Mouse (Mus musculus): ENCODE data around the gene Slc37a1. TPM values are rescaled to one million over a fixed set of nuclear protein-coding genes. Genes with fewer than 3 reads are reported as not detected.
A peak's percentile ranks its signal among the peaks of the same experiment; 100 is the strongest.

Gene Slc37a1
- polyA plus RNA-seq, 3 experiments from 2014 or later: 19.0 to 39.4 (median 23.5) TPM

DNA sequence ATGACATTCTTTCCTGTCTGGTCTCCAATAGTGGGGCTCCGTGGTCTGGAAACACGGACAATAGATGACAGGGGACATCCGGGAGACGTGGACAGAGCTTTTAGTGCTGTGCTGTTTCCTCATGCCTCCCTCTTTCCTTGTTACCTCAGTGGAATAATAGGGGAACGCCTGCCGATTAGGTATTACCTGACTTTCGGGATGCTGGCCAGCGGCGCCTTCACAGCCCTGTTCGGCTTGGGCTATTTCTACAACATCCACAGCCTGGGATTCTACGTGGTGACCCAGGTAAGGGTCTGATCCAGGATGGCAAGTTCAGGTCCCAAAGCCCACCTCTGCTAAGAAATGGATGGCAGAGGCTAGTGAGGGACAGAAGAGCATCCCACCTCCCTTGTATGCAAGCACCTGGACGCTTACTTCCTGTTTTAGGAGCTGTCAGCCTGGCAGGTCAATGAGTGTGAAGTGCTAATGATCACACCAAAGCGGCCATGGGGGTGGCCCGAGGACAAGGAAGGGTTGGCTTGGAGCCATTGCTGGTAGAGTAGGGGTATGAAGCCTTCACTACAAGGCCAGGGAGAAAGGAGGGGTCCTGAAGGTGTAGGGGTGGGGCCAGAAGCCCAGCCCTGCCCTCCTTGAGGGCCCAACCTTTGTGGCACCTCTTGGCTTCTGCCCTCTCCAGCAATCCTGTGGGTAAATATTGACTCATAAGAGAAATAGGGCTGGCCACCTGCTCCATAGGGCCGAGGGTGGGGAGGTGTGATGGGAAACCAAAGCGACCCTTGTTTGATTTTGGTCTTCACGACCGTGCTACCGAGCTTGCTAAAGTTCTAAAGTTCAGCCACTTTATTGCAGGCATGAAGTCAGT is 32.5 kb downstream of the Slc37a1 start:
- no peak for ATAC-seq

DNA sequence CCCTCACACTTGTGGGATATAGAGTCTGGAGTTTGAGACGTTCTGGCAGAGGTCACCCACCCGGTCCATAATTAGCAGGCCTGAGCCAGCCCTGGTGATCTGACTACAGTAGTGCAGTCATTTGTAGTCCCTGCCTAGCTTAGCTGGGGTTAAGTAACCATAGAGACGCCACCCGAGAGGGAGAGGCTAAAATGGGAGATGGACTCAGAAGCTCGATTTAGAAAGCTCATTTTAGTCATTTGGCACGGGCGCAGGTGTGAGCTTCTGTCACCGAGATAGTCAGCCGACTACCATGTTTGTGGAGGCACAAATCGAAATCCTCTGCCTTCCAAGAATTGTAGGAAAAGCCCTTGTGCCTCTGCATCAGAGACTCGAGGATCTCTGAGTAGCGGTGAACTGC is 34.8 kb downstream of the Slc37a1 start:
- ATAC-seq: no peak

DNA sequence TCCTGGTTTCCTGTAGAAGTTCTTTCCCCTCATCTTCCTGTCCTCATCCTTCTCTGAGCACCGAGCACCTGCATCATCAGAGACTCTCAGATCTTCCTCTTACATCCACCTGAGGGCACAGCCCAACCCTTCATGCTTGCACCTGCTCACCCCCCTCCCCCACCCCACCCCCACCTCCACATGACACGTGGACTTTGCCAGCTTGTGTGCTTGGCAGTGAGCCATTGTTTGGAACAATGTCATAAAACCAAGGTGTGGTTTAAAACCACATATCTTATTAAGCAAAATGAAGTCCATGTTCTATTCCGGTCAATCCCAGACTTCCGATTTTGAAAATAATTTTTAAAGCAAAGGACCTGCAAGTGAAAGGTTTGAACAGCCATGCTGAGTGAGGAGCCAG is 35.9 kb downstream of the Slc37a1 start:
- ATAC-seq: no peak

DNA sequence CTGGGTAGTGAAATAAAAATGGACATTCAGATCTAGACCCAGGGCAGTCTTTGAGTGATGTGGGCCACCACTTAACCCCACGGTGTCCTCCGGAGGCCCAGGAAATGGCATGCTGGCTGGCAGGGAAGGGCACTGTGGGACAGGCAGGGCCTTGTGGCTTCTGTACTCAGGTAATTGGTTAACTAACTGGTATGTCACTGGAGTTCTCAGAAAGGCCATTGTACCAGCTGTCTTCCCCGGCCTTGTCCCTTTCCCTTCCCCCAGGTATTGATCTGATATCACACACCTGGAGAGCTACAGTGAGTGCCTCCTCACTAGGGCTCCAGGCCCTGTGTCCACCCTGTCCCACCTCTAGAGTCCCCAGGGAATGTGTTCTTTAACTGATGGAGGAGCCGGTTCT is 36.8 kb downstream of the Slc37a1 start:
- ATAC-seq: no peak

DNA sequence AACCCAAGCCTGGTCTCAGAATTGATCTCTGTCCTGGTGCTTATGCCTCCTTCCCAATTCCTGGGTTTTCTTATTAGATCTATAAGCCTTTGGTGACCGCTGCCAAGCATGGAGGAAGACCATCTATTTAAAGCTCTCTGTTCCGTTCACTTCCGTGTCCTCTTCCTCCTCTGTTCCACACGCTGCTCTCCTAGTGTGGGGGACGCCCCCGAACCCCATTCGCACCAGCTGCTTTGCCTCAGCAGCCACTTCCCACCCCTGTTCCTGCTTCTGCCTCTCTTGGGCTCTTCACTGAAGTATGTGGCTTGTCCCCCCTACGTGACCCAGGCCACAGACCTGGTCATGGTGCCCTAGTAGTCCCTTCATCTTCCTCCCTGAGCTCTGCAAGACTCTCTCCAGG is 37.6 kb downstream of the Slc37a1 start:
- ATAC-seq: no peak

DNA sequence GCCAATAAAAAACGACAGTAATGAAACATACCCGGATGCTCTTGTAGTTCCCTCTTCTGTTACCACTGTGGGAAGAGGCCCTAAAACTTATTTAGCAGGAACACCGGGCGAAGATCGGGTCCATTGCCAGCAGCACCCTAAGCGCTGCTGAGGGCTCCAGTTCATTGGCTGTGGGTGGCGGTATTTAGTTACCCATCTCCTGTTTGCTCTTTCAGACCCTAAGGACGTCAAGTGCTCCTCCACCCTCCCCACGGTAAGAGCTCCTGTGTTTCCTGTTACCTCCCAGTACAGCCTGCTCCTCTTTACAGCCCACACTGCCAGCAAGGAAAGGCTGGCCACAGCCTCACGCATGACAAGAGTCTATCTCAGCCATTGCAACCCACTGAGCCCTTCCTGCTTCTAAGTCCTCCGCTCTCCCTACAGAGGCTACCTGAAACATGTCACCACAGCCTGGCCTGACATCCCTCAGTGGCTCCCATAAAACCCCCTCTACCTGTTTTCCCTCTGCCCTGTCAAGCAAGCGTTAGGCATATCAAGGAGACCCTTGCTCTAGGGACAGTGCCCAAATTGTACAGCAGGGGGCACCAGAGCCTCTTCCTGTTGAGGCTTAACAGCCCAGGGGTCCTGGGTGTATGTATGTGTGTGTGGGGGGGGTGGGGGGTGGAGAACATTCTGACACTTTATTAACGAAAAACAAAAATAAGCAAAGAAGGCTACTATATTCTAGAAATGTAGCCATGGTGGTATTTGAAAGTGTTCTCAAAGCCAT is 39.0 kb downstream of the Slc37a1 start:
- no peak for ATAC-seq

DNA sequence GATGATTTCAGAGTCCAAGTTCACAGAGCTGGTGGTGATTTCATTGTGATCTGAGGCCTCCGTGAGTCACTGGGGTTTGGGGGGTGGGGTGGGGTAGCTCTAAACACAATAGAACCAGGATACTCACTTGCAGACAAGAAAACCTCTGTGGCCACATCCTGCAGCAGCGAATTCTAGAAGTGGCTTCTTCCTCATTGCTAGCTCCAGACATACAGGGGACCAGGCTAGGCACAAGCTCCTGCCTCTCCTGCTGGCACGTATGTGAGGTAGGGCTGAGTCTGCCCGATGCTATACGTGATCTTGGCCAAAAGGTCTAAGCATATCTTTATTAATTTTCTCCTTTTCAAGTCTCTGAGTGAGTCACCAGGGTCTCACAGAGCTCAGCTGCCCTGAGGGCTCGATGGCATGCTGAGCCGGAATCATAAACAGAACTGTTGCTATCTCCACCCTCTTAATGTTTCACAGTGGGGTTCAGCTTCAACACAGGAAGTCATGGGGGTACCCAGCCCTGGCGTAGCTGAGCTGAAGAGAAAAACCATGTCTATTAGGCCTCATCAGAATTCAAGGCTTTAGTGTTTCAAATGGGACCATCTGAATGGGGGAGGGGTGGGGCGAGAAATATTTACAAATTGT is 39.7 kb downstream of the Slc37a1 start:
- peak; percentile 28 for ATAC-seq

DNA sequence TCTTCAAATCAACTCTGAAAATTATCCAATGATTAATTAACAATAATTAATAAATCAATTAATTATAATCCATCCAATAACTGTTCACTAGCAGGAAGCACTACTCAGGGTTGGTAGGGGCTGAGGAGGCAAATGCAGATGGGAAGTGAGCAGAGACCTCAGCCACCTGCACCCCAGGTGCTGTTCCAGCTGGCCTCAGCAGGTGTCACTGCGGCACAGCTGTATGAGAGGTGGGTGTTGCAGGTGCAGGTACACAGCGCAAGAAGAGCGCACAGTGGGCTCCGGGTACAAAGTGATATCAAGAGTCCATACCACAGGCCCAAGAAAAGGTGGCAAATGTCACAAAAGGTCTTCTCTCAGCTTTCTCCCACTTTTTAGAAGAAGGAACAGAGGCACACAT is 41.9 kb downstream of the Slc37a1 start:
- no peak for ATAC-seq

DNA sequence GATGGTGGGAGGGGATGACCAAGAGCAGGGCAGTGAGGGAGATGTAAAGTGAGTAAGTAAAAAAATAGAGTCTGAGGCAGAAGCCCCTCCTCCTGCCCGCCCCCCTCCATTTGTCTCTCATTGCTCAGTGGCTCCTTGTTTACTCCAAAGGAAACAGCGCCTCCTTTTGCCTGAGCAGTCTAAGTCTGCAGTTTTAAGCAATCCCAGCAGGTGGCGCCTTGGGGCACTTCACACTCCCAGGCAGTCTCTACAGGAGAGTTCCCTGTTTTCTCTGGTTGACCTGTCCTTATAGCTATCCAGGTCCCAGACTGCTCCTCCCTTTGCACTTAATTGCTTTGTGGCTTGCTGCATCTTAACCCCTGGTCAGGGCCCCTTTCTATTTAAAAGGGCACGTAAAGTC is 44.0 kb downstream of the Slc37a1 start:
- ATAC-seq: no peak

DNA sequence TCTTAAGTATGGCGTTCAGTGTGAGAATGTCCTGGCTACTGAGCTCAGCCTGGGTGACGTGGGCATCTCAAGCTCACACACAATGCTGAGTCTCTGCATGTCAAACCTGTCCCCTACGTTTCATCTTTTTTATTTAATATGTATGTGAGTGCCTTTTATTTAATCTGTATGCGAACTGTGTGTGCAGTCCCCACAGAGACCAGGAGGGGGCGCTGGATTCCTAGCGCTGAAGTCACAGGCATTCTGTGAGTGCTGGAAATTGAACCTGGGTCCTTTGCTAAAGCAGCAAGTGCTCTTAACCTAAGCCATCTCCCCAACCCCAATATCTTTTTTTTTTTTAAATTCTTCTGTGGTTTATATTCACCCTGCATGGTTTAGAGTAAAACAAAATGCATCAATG is 44.7 kb downstream of the Slc37a1 start:
- ATAC-seq: no peak

DNA sequence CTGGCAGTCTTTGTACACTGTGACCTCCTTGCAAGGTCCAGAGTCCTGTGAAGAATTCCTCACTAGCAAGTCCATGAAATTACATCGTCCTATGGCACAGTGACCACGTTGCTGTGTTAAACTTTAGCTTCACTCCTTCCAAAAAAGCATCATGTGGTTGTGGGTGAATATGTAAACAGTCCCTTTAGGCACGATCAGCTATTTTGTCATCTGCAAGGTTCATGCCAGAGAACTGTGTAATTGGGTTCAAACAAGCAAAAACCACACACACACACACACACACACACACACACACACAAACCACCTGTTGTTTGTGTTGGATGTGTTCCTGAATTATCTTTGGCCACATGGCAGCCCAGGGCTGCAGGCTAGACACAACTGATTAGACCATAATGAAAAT is 45.3 kb downstream of the Slc37a1 start:
- no peak for ATAC-seq

DNA sequence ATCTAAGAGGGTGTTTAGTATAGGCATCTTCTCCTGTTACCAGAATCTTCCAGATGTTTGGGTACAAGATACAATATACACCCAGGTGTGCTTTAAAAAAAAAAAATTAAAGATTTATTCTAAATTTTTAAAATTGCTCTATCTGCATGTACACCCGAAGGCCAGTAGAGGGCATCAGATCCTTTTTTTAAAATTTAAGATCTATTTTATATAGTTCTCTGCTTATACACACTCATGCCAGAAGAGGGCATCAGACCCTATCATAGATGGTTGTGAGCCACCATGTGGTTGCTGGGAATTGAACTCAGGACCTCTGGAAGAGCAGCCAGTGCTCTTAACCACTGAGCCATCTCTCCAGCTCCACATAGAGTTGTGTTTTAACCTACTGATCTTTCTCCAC is 45.7 kb downstream of the Slc37a1 start:
- no peak for ATAC-seq

DNA sequence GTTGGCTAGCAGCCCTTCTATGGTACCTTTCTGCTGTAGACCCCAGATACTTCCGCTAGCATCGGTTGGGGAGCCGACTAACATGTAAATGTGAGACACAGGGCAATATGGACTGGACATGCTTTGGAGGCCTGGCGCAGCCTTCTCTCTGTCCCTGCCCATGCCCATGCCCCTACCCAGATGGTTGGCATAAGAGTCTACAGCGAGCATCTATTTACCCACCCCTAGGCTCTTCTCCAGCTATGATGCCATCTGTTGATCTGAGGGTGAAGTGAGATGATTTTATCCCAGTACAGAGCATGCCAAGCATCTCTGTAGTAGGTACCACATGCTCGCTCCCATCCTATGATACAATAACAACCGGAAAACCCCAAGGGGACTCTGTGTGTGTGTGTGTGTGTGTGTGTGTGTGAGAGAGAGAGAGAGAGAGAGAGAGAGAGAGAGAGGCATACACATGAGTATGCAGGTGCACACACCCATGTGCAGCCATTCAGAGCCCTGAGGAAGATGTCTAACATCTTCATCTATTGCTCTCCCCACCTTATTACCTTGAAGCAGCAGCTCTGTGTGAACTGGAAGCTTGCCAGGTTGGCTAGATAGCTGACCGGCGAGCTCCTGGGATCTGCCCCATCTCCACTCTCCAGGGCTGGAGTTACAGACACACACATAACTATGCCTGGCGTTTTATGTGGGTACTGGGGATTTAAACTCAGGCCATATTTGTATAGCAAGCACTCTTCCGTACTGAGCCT is 48.1 kb downstream of the Slc37a1 start:
- ATAC-seq: no peak

DNA sequence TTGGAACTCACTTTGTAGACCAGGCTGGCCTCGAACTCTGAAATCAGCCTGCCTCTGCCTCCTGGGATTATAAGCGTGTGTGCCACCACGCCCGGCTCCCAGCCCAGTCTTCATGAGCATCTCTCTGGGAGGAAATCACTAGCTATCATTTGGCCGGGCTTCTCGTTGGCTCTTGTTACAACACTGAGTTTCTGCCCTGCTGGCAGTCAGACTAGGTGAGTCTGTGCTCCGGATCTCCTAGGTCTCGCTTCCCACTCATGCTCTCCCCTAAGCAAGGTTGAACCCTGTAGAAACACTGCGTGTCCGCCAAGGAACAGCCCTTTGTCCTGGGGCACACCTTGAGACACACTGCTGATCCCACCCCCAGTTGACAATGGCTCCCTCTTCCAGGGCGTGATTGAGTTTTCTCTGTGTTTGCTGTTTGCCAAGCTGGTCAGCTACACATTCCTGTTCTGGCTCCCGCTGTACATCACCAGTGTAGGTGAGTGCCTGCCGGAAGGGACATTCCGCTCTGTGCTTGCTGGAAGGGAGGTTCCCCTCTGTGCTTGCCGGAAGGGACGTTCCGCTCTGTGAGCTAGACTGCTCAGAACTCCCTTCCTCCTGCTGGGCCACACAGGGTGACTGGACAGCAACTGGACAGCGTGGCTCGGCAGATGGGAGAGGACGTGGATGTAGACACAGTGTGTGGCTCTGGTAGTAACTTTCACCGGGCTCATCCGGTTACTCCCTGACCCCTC is 48.9 kb downstream of the Slc37a1 start:
- no peak for ATAC-seq

DNA sequence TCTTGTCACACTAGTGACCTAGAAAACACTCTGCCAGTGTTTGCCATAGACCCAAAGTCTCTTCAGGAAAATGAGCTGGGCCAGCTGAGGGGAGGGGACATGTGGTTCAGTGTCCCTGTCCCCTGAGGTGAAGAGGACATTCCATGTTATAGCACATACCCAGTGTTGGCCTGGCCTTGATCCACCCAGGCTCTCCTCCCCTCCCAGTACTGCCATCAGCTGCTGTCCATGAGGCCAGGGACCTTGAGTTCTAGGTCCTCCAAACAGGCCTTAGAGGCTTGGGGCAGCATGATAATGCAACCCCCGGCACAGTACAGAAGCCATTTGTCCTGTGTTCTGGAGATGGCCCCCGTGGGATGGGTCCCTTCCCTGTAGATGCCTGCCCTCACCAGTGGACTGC is 53.2 kb downstream of the Slc37a1 start:
- ATAC-seq: no peak

DNA sequence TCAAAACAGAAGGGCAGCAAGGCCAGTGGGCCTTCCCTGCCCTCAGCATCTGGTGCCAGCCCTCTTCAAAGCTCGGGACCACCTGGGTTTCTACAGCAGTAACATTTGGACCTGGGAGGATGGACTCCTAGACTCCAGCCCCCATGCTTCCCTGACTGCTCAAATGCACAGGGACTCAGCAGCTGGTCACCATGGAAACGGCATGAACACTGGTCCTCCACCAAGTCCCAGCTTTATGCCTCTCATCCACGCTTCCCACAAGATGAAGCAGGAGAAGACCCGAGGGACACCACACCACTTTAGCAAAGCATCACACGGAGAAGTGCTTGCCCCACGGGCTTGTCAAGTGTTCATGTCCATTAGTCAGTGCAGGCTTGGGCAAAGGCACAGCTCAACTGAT is 55.6 kb downstream of the Slc37a1 start:
- ATAC-seq: no peak

DNA sequence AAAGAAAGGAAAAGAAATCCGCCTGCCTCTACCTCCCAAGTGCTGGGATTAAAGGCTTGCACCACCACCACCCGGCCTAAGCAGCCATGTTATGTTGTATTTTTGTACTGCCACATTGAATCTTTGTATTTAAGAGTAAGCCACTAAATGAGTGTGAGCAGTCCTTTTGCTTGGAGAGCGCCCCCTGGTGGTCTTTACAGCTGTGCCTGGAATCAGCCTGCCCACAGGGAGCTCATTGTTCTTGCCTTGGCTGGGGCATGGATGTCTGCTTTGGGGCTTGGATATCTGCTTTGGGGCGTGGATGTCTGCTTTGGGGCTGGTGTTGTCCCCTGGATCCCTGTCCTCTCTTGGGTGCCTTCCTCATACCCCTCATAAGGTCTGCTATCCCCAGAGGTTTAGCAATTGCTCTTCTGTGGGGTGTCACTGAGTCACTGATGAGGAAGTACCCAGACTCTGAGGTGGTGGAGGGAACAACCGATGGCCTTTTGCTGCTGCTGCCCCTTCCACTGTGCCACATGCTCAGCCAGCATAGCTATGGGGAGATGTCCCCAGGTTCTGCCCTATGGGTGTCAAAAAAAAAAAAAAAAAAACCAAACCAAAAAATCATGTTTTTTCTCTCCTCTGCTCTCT is 57.7 kb downstream of the Slc37a1 start:
- ATAC-seq: peak; percentile 48

DNA sequence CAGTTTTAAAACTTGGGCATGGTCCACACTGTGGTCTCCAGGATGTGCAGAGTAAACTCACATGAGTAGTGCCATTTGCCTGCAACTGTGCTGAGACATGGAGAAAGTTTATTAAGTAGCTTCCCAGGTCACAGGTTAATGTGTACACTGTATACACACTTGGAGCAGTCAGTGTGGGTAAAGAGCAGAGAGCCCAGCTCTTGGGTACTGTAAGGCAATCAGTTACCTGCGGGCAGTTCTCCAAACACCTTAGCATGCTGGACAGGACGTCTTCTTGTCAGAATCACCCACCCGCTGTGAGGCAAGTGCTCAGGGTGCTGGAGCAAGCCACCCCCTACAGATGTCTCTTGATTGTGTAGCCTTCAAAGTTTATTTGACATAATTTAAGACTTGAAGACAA is 58.2 kb downstream of the Slc37a1 start:
- no peak for ATAC-seq

DNA sequence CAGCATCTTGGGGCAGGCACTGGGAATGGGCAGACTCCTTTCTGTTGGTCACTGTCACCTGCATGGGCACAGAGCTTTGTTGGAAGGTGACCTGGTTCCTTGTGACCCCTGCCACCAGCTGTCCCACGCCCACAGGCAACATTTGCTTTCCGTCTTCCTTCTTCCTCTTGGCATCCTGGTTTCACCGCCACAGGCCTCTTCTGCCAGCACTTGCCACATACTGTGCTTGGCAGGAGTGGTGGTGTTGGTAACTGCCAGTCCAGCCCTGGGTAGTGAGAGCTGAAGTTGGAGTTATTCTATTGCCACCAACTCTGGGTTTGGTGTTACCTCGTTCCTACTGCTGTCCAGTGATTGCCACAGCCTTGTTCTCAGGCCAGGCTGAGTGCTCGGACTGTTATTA is 61.5 kb downstream of the Slc37a1 start:
- no peak for ATAC-seq

DNA sequence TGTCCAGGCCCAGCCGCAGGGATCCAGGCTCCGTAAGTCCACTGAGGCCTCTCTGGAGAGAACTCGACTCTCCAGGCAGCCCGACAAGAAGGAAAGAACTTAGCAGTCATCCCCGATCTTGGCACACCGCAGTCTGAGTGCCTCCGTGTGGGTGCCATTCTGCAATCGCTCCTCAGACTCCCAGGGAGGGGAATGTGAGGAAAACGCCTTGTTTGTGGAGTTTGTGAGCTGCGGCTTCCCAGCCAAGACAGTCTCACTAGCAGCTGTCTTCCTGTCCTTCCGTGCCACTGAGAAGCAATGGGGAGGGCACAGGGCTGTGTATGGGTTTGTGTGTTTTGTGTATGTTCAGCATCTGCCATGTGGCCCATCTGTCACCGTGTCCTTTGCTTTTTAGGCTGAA is 62.8 kb downstream of the Slc37a1 start:
- no peak for ATAC-seq

DNA sequence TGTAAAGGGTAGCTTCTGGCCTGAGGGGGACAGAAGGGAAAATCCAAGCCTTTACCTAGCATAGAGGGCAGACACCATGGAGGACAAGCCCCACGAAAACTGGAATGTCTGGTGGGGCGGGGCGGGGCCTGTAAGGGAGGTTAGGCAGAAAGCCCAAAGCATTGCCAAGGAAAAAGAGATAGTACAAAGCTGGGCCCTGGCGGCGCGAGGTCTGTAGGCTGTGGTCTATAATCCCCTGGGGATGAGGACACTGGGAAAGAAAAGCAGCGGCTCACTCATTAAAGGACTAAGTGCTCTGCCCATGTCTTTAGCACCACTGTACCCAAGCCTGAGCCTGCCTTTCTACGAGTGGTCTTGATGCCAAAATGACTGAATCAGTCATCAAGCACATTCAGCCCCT is 65.4 kb downstream of the Slc37a1 start:
- no peak for ATAC-seq

DNA sequence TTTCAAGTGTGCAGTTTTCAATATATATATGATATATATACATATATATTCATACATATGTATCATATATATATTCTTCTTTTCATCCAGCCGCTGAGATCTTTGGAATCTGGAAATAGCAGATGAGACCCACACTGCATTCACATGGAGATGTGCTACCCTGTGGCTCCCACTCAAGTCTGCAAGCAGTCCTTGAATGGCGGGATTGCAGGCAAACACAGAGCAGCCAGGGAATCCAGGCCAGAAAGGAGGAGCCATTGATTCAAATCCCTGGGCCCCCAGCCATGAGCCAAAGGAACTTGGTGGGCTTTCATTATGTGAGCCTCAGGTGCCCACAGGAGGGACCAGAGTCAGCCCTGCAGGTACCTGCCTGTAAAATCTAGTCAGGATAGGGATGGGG is 66.7 kb downstream of the Slc37a1 start:
- ATAC-seq: no peak
